Mouse (Mus musculus) stomach, postnatal 0 days (tissue): ENCODE data around the gene Neurod2.

Experiments
- CTCF ChIP-seq: IDR thresholded peaks from 2 replicates; pipeline ENCODE4 v1.5.1; 2016; ENCODE audit warnings: antibody characterized with exemption, low read depth, mild to moderate bottlenecking, moderate library complexity
- EP300 ChIP-seq: optimal IDR thresholded peaks from 2 replicates; pipeline ENCODE3; 2016; ENCODE audit warnings: antibody characterized with exemption

DNA sequence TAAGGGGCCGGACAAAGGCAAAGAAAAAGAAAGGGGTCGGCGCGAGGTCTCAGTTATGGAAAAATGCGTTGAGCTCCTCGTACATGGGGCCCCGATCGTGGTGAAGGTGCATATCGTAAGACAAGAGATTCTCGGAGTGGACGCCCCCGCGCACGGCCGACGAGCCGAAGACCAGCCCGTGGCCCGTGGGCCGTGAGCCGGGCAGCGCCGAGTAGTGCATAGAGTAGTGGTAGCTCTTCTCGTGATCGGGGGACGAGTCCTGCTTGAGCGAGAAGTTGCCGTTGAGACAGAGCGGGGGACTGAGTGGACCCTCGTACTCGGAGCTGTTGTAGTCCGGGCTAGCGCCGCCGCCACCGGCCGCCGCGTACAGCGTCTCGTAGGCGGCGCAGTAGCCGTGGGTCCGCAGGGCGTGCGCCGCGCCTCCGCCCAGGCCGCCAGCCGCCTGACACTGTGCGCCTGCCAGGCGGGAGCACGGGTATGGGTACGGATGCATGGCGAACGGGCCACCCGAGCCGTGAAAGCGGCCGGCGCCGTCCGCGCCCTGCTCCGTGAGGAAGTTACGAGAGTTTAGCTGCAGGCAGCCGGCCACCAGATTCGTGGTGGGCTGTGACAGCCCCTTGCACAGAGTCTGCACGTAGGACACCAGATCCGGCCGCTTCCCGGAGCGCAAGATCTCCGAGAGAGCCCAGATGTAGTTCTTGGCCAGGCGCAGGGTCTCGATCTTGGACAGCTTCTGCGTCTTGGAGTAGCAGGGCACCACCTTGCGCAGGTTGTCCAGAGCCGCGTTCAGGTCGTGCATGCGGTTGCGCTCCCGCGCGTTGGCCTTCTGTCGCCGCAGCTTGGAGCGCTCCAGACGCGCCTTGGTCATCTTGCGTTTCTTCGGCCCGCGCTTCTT, 2.1 kb downstream of the Neurod2 start:
- TF ChIP-seq CTCF, result no peak
- TF ChIP-seq EP300, result no peak
